Mouse (Mus musculus): ENCODE measurements around the gene Plagl1. TPM values are rescaled to one million over a fixed set of nuclear protein-coding genes. Genes with fewer than 3 reads are reported as not detected.
A peak's percentile ranks its signal among the peaks of the same experiment; 100 is the strongest.

The Plagl1 gene
- polyA plus RNA-seq, 1 experiment from 2014 or later, result 102 TPM

- ATAC-seq (ENCODE audit: low FRiP score), result no peak
- 96% methylated on average over 4 of the region's 4 CpGs for WGBS
- H3K9me3 ChIP-seq, result no peaks in the 10 kb centered on the region
Observed at GRCm38 (mm10) chr10:13152811-13153364, 92.6 kb downstream of the Plagl1 start.

GRCm38 (mm10) chr10:13155377-13155776 lies 95.1 kb downstream of the Plagl1 start:
- WGBS, result 52% methylated on average over 5 of the region's 5 CpGs
- Histone ChIP-seq H3K4me2 (no peak overlapping the region), H3K27ac (no peak overlapping the region), H3K4me3 (replicated peaks) (no peak overlapping the region), H3K9ac (no peak overlapping the region), H3K36me3 (replicated peaks) (no peaks in the 10 kb centered on the region), H3K27me3 (no peaks in the 10 kb centered on the region), H3K9me3 (no peaks in the 10 kb centered on the region), H3K4me1 (peaks cover 4% of the 10 kb centered on the region)
- no peak; the same call in 1 of the 2 replicates for ATAC-seq (ENCODE audit: low FRiP score)

More at GRCm38 (mm10) chr10:13152811-13153364, 92.6 kb downstream of the Plagl1 start:
- no peak overlapping the region for H3K9ac ChIP-seq
- no peaks in the 10 kb centered on the region for H3K36me3 ChIP-seq (replicated peaks)
- no peak overlapping the region for H3K27ac ChIP-seq
- no peak overlapping the region for H3K4me3 ChIP-seq (replicated peaks)
- H3K27me3 ChIP-seq, result no peaks in the 10 kb centered on the region
- H3K4me2 ChIP-seq, result no peak overlapping the region
- peaks cover 4% of the 10 kb centered on the region for H3K4me1 ChIP-seq

GRCm38 (mm10) chr10:13160913-13161312 lies 100.6 kb downstream of the Plagl1 start:
- ATAC-seq (ENCODE audit: low FRiP score), result no peak
- Histone ChIP-seq H3K27ac (no peak overlapping the region), H3K9me3 (no peaks in the 10 kb centered on the region), H3K9ac (no peak overlapping the region), H3K27me3 (no peaks in the 10 kb centered on the region), H3K4me2 (no peak overlapping the region), H3K36me3 (replicated peaks) (no peaks in the 10 kb centered on the region), H3K4me3 (replicated peaks) (no peak overlapping the region), H3K4me1 (no peaks in the 10 kb centered on the region)
- WGBS, result 93% methylated on average over 4 of the region's 4 CpGs

GRCm38 (mm10) chr10:13162031-13162430 lies 101.7 kb downstream of the Plagl1 start:
- Histone ChIP-seq H3K27ac (no peak overlapping the region), H3K4me1 (no peaks in the 10 kb centered on the region), H3K4me2 (no peak overlapping the region), H3K9me3 (no peaks in the 10 kb centered on the region), H3K4me3 (replicated peaks) (no peak overlapping the region), H3K27me3 (no peaks in the 10 kb centered on the region), H3K36me3 (replicated peaks) (no peaks in the 10 kb centered on the region), H3K9ac (no peak overlapping the region)
- ATAC-seq (ENCODE audit: low FRiP score), result no peak
- 86% methylated on average over 4 of the region's 4 CpGs for WGBS

GRCm38 (mm10) chr10:13168461-13168860 lies 108.2 kb downstream of the Plagl1 start:
- peaks cover 26% of the 10 kb centered on the region for H3K4me1 ChIP-seq
- no peaks in the 10 kb centered on the region for H3K36me3 ChIP-seq (replicated peaks)
- no peaks in the 10 kb centered on the region for H3K9me3 ChIP-seq
- H3K4me3 ChIP-seq (replicated peaks), result no peak overlapping the region
- no peak overlapping the region for H3K9ac ChIP-seq
- no peak for ATAC-seq (ENCODE audit: low FRiP score)
- WGBS, result 88% methylated on average over 5 of the region's 5 CpGs
- no peak overlapping the region for H3K4me2 ChIP-seq
- no peak overlapping the region for H3K27ac ChIP-seq
- H3K27me3 ChIP-seq, result no peaks in the 10 kb centered on the region

GRCm38 (mm10) chr10:13170739-13171448 lies 110.6 kb downstream of the Plagl1 start:
- Histone ChIP-seq H3K36me3 (replicated peaks) (peaks cover under 1% of the 10 kb centered on the region; the same call in 1 of the 2 replicates), H3K27me3 (no peaks in the 10 kb centered on the region), H3K4me2 (no peak overlapping the region), H3K4me1 (peaks cover 26% of the 10 kb centered on the region), H3K4me3 (replicated peaks) (no peak overlapping the region), H3K9me3 (no peaks in the 10 kb centered on the region), H3K27ac (no peak overlapping the region), H3K9ac (no peak overlapping the region)
- WGBS, result 62% methylated on average over 12 of the region's 12 CpGs
- no peak; the same call in 1 of the 2 replicates for ATAC-seq (ENCODE audit: low FRiP score)

- Histone ChIP-seq H3K36me3 (replicated peaks) (peaks cover 6% of the 10 kb centered on the region), H3K4me3 (replicated peaks) (no peak overlapping the region), H3K27me3 (no peaks in the 10 kb centered on the region), H3K4me2 (no peak overlapping the region), H3K4me1 (peaks cover 26% of the 10 kb centered on the region), H3K9me3 (no peaks in the 10 kb centered on the region), H3K9ac (no peak overlapping the region), H3K27ac (0 out of 2 replicates have a peak overlapping the region, but pooled peaks have one; percentile 46)
- no peak for ATAC-seq (ENCODE audit: low FRiP score)
- 68% methylated on average over 2 of the region's 2 CpGs for WGBS
Observed at GRCm38 (mm10) chr10:13171461-13171860, 111.2 kb downstream of the Plagl1 start.

GRCm38 (mm10) chr10:13172798-13173221 lies 112.5 kb downstream of the Plagl1 start:
- ATAC-seq (ENCODE audit: low FRiP score), result peak; percentile 69; the same call in 1 of the 2 replicates
- peaks cover 26% of the 10 kb centered on the region for H3K4me1 ChIP-seq
- 69% methylated on average over 10 of the region's 10 CpGs for WGBS
- no peaks in the 10 kb centered on the region for H3K27me3 ChIP-seq
- H3K36me3 ChIP-seq (replicated peaks), result peaks cover 18% of the 10 kb centered on the region
- H3K9me3 ChIP-seq, result no peaks in the 10 kb centered on the region
- H3K4me3 ChIP-seq (replicated peaks), result no peak overlapping the region
- no peak overlapping the region for H3K9ac ChIP-seq
- no peak overlapping the region for H3K4me2 ChIP-seq
- no peak overlapping the region for H3K27ac ChIP-seq

- no peaks in the 10 kb centered on the region for H3K27me3 ChIP-seq
- H3K4me3 ChIP-seq (replicated peaks), result no peak overlapping the region
- H3K4me2 ChIP-seq, result no peak overlapping the region
- H3K9ac ChIP-seq, result no peak overlapping the region
- no peak for ATAC-seq (ENCODE audit: low FRiP score)
- H3K36me3 ChIP-seq (replicated peaks), result peaks cover 48% of the 10 kb centered on the region
- WGBS, result 91% methylated on average over 7 of the region's 7 CpGs
- H3K9me3 ChIP-seq, result no peaks in the 10 kb centered on the region
- no peak overlapping the region for H3K27ac ChIP-seq
- peaks cover 18% of the 10 kb centered on the region for H3K4me1 ChIP-seq
Observed at GRCm38 (mm10) chr10:13175866-13176265, 115.6 kb downstream of the Plagl1 start.

- 87% methylated on average over 7 of the region's 7 CpGs for WGBS
- ATAC-seq (ENCODE audit: low FRiP score), result no peak
Observed at GRCm38 (mm10) chr10:13177973-13178624, 117.8 kb downstream of the Plagl1 start, which contains the start of gene Zc2hc1b. TSS of gene Zc2hc1b (minus strand) at chr10:13178023.

GRCm38 (mm10) chr10:13180211-13180610 lies 119.9 kb downstream of the Plagl1 start:
- 96% methylated on average over 7 of the region's 7 CpGs for WGBS
- Histone ChIP-seq H3K4me1 (no peaks in the 10 kb centered on the region), H3K36me3 (replicated peaks) (peaks cover 80% of the 10 kb centered on the region)

More at GRCm38 (mm10) chr10:13177973-13178624, 117.8 kb downstream of the Plagl1 start, which contains the start of gene Zc2hc1b:
- H3K4me2 ChIP-seq, result no peak within 1 kb of the TSS
- H3K36me3 ChIP-seq (replicated peaks), result peaks cover 68% of the 10 kb centered on the region
- H3K27me3 ChIP-seq, result no peaks in the 10 kb centered on the region
- H3K9me3 ChIP-seq, result no peaks in the 10 kb centered on the region
- no peaks in the 10 kb centered on the region for H3K4me1 ChIP-seq
- no peak within 1 kb of the TSS for H3K27ac ChIP-seq
- no peak within 1 kb of the TSS for H3K4me3 ChIP-seq (replicated peaks)
- no peak within 1 kb of the TSS for H3K9ac ChIP-seq

More at GRCm38 (mm10) chr10:13180211-13180610, 119.9 kb downstream of the Plagl1 start:
- no peak for ATAC-seq (ENCODE audit: low FRiP score)
- Histone ChIP-seq H3K9ac (no peak overlapping the region), H3K9me3 (no peaks in the 10 kb centered on the region), H3K27ac (no peak overlapping the region), H3K4me3 (replicated peaks) (no peak overlapping the region), H3K27me3 (no peaks in the 10 kb centered on the region), H3K4me2 (no peak overlapping the region)

All from forebrain, embryonic 12.5 days (tissue).